Mouse (Mus musculus) spleen, adult 2 months (tissue): ENCODE measurements around the gene Mrpl55. TPM values are rescaled to one million over a fixed set of nuclear protein-coding genes. Genes with fewer than 3 reads are reported as not detected.

Source experiments
- DNase-seq, 2 experiments: peaks; one replicate each; pipeline versions ENCODE4 v3.0.0 to v3.0.0-alpha.2; 2012 to 2021; ENCODE audit warnings: low spot score in 2 of 2, low read depth in 1 of 2
- H3K27ac ChIP-seq: fragments of 200-500 bp; 2 replicates; pipeline ENCODE4 v1.5.1; 2012; ENCODE audit warnings: low read length, inconsistent platforms; ENCODE audit not compliant: insufficient read depth
- H3K27me3 ChIP-seq: fragments of 200-500 bp; 2 replicates; pipeline ENCODE4 v1.6.1; 2012; ENCODE audit warnings: mild to moderate bottlenecking, moderate library complexity, low read length, inconsistent platforms; ENCODE audit not compliant: control insufficient read depth, insufficient read depth
- H3K36me3 ChIP-seq: fragments of 200-500 bp; 2 replicates; pipeline ENCODE4 v1.6.1; 2012; ENCODE audit warnings: mild to moderate bottlenecking, low read length, inconsistent platforms; ENCODE audit not compliant: control insufficient read depth, insufficient read depth
- H3K4me1 ChIP-seq: fragments of 200-500 bp; 2 replicates; pipeline ENCODE4 v1.6.1; 2011; ENCODE audit warnings: inconsistent platforms; ENCODE audit not compliant: control insufficient read depth, insufficient read depth, insufficient read length
- H3K4me3 ChIP-seq: fragments of 200-500 bp; 2 replicates; pipeline ENCODE4 v1.5.1; 2011; ENCODE audit warnings: mild to moderate bottlenecking, inconsistent platforms; ENCODE audit not compliant: insufficient read depth, insufficient read length; ENCODE audit errors: extremely low read depth
- CTCF ChIP-seq: fragments of 200-500 bp; IDR thresholded peaks from 2 replicates; pipeline ENCODE4 v1.5.1; 2011; ENCODE audit warnings: mild to moderate bottlenecking, inconsistent platforms; ENCODE audit not compliant: insufficient read depth, insufficient read length, insufficient replicate concordance; ENCODE audit errors: extremely low read depth
- POLR2A ChIP-seq: fragments of 200-500 bp; IDR thresholded peaks from 2 replicates; pipeline ENCODE4 v1.6.1; 2011; ENCODE audit warnings: low read depth, low read length, inconsistent platforms
- WGBS: fragments of 180-500 bp; shearing (Covaris S2); methylation state at CpG from one replicate; pipeline ENCODE4 v1.1.7; 2018; 5-methylcytosine and 5-hydroxymethylcytosine counted together
- polyA plus RNA-seq: library from polyadenylated mRNA; depleted of rRNA; stranded (reverse); fragments of >200 nt; gene quantifications from 2 replicates; pipeline ENCODE4 v1.2.3, GENCODE M21; 2012

Mrpl55 gene
- polyA plus RNA-seq, 1 experiment: 16.1 TPM

- H3K27me3 ChIP-seq: no peaks in the 10 kb centered on the region
- H3K4me3 ChIP-seq: no peak overlapping the region
- DNase-seq: peak in 1 of 2 experiments; percentile 31
- TF ChIP-seq POLR2A: no peak
- peak; percentile 30; the same call in 1 of the 2 replicates for TF ChIP-seq CTCF
- H3K4me1 ChIP-seq: peaks cover 13% of the 10 kb centered on the region; the same call in 1 of the 2 replicates
- H3K27ac ChIP-seq: no peak overlapping the region
- H3K36me3 ChIP-seq: peaks cover 1% of the 10 kb centered on the region
These were observed 16.8 kb downstream of the Mrpl55 start for GRCm38 (mm10) chr11:59219064-59219463.

- Histone ChIP-seq H3K27me3 (no peaks in the 10 kb centered on the region), H3K27ac (no peak overlapping the region), H3K4me1 (peaks cover 21% of the 10 kb centered on the region; the same call in 1 of the 2 replicates), H3K4me3 (no peak overlapping the region), H3K36me3 (no peaks in the 10 kb centered on the region; the same call in 1 of the 2 replicates)
- no peak for DNase-seq
- TF ChIP-seq CTCF (no peak), POLR2A (no peak)
These were observed 19.3 kb downstream of the Mrpl55 start for GRCm38 (mm10) chr11:59221604-59222003.

DNA sequence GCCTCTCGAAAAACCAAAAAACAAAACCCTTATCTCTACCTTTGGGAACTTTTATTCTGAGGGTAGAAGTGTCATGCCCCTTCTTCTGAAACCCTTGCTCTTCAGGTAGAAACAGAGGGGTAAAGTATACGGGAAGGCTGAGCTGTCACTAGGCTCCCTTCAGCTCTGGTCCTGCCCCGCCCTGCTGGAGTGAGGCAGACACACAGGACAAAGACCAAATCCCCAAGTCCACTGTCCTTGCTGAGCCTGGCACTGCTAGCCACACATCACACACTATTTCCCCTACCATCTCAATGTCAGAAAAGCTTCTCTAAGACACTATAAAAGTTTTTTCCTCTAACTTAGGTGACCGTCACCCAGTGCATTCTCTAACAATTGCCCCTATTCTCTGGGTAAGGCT is 20.0 kb downstream of the Mrpl55 start:
- Histone ChIP-seq H3K4me3 (no peak overlapping the region), H3K27me3 (no peaks in the 10 kb centered on the region), H3K36me3 (no peaks in the 10 kb centered on the region; the same call in 1 of the 2 replicates), H3K4me1 (peaks cover 21% of the 10 kb centered on the region; the same call in 1 of the 2 replicates), H3K27ac (no peak overlapping the region)
- DNase-seq: no peak
- 88% methylated on average over 4 of the region's 4 CpGs for WGBS
- no peak for TF ChIP-seq CTCF
- no peak for TF ChIP-seq POLR2A

DNA sequence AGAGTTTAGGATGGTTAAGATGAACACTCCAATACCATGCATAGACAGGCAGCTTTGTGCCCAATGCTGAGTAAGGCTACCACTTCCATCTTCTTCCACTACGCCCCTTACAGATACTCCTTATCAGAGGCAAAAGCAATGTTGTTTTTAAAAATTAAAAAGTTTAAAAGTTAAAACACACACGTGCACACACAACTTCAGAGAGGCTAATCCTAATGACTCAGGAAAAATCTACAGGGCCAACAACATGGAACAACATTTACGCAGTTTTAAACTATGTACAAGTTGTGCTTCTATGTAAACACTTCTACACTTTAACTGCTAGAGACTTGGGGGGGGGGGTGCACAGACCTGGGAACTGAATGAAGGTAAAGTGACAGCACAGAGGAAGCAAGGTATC is 21.7 kb downstream of the Mrpl55 start:
- peaks cover 24% of the 10 kb centered on the region; the same call in 1 of the 2 replicates for H3K4me1 ChIP-seq

DNA sequence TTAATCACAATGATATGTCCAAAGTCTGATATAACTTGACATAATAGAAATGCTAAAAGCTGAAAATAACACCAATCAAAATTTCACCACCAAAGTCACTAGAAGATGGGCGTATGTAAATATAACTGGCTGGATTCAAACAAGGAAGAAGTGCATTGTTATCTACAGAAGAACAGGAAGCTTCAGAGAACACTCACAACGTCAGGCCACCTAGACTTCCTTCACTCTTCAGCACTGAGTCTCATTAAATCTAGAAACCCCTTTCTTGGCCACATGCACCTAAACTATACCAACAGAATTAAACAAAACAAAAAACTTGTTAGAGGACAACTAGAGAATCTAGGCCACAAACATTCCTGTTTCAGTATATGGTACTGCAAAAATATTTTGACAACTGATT is 22.2 kb downstream of the Mrpl55 start:
- Histone ChIP-seq H3K27me3 (no peaks in the 10 kb centered on the region), H3K4me3 (no peak overlapping the region), H3K36me3 (no peaks in the 10 kb centered on the region), H3K27ac (no peak overlapping the region), H3K4me1 (peaks cover 24% of the 10 kb centered on the region; the same call in 1 of the 2 replicates)
- no peak for DNase-seq
- no peak for TF ChIP-seq POLR2A
- TF ChIP-seq CTCF: no peak
- WGBS: 7% methylated on average over 2 of the region's 2 CpGs

More for the DNA sequence above, 21.7 kb downstream of the Mrpl55 start:
- no peak for DNase-seq
- WGBS: 73% methylated on average over 3 of the region's 3 CpGs
- TF ChIP-seq CTCF (no peak), POLR2A (no peak)
- Histone ChIP-seq H3K27me3 (no peaks in the 10 kb centered on the region), H3K4me3 (no peak overlapping the region), H3K36me3 (no peaks in the 10 kb centered on the region), H3K27ac (no peak overlapping the region)

DNA sequence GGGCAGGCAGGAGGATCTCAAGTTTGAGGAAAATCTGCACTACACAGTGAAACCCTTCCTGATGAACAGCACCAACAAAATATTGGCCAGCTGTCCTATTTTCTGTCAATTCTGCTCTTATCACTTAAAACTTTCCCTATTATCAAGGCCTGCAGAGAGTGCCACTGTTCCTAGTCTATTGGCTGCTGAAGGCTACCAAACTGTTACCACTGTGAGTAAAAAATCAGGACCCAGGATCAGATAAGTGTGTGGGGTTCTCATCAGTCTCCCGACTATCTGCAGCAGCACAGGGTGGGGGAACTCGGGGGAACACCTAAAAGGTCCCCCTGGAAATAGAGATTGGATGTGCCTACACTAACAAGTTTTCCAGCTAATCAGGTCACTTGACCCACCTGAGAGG is 22.9 kb downstream of the Mrpl55 start:
- WGBS: 68% methylated on average over 2 of the region's 2 CpGs
- Histone ChIP-seq H3K4me1 (peaks cover 24% of the 10 kb centered on the region; the same call in 1 of the 2 replicates), H3K4me3 (no peak overlapping the region)

DNA sequence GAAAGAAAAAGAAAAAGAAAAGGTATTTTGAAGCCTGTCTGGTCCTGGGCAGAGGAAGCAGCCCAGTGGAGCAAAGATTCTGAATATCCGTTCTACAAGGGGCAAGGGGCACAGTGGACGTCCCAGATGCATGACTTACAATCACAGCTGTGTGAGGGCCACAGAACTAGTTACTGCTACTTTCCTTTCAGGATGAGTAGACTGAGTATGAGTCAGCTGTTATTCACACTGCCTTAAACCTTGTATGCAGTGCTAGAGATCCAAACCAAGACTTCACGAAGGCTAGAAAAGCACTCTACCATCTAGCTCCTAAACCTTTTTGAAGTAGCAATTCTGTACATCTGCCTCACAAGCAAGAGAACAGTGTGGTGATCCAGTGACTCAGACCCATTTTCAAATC is 24.0 kb downstream of the Mrpl55 start:
- Histone ChIP-seq H3K4me1 (peaks cover 22% of the 10 kb centered on the region; the same call in 1 of the 2 replicates), H3K4me3 (no peak overlapping the region), H3K27ac (0 out of 2 replicates have a peak overlapping the region, but pooled peaks have one; percentile 2), H3K36me3 (no peaks in the 10 kb centered on the region), H3K27me3 (no peaks in the 10 kb centered on the region)
- TF ChIP-seq POLR2A (no peak), CTCF (no peak)
- no peak for DNase-seq
- 33% methylated on average over 3 of the region's 3 CpGs for WGBS

More for the DNA sequence above, 22.9 kb downstream of the Mrpl55 start:
- Histone ChIP-seq H3K27me3 (no peaks in the 10 kb centered on the region), H3K27ac (no peak overlapping the region), H3K36me3 (no peaks in the 10 kb centered on the region)
- TF ChIP-seq CTCF (no peak), POLR2A (no peak)
- no peak for DNase-seq
